Comparison of ENCODE assay signal across 12 mouse cellular contexts in genomic region chr9:108673151-108673550, GRCm38 (mm10). TPM values are rescaled to one million over a fixed set of nuclear protein-coding genes. Genes with fewer than 3 reads are reported as not detected.
DNase-seq lines count a peak whose midpoint lies in the region; ATAC-seq and TF ChIP-seq lines count a peak whose summit lies in the region.
"Had no signal": no experiment of that assay in that cellular context is flagged by ENCODE, and none has a peak within 500 bp of the region (broad histone marks: within the 10 kb centered on the region; RNA-seq: fewer than 3 reads in every experiment).

No protein-coding gene starts in this region.

- H3K27ac ChIP-seq in hindbrain, embryonic 11.5 days (ENCODE audit: low read depth, low read length), result no peak overlapping the region
- no peak overlapping the region for H3K27ac ChIP-seq in hindbrain, embryonic 14.5 days
- H3K27ac ChIP-seq in small intestine, adult 2 months (ENCODE audit: insufficient read depth, low read depth, low read length), result no peak overlapping the region
- no peak overlapping the region for H3K27ac ChIP-seq in midbrain, embryonic 14.5 days (replicated peaks; ENCODE audit: low read depth, low read length)
- H3K27ac ChIP-seq: lung, embryonic 15.5 days; neural tube, embryonic 13.5 days had no signal

- peak; percentile 31; the same call in 1 of the 2 replicates for TF ChIP-seq CTCF in small intestine, adult 2 months (IDR thresholded peaks at IDR 0.05; ENCODE audit: extremely low read depth, insufficient read length, insufficient replicate concordance, low read depth, low read length)

- no peaks in the 10 kb centered on the region for H3K9me3 ChIP-seq in hindbrain, embryonic 11.5 days (ENCODE audit: control insufficient read depth, low read length)
- no peaks in the 10 kb centered on the region for H3K9me3 ChIP-seq in hindbrain, embryonic 14.5 days (ENCODE audit: control insufficient read depth, low read length)
- H3K9me3 ChIP-seq in midbrain, embryonic 14.5 days (ENCODE audit: control insufficient read depth, low read length), result no peaks in the 10 kb centered on the region
- H3K9me3 ChIP-seq: lung, embryonic 15.5 days; neural tube, embryonic 13.5 days had no signal

- 0 out of 2 replicates have a peak, but pooled peaks cover 3% of the 10 kb centered on the region for H3K36me3 ChIP-seq in hindbrain, embryonic 11.5 days (ENCODE audit: control insufficient read depth, insufficient read depth, low read length)
- H3K36me3 ChIP-seq in hindbrain, embryonic 14.5 days (replicated peaks; ENCODE audit: control insufficient read depth, insufficient read depth), result peaks cover 62% of the 10 kb centered on the region
- H3K36me3 ChIP-seq in small intestine, adult 2 months (ENCODE audit: control insufficient read depth, insufficient read depth, low read length), result peaks cover 29% of the 10 kb centered on the region
- peaks cover 34% of the 10 kb centered on the region for H3K36me3 ChIP-seq in midbrain, embryonic 14.5 days (ENCODE audit: control insufficient read depth, insufficient read depth, low read length)

- DNase-seq in hindbrain, embryonic 11.5 days (ENCODE audit: low spot score), result peak; percentile 45
- DNase-seq in hindbrain, embryonic 14.5 days (ENCODE audit: low spot score), result no peak
- peak; percentile 34 for DNase-seq in right cerebral cortex, postnatal 4 days
- DNase-seq in right cerebral cortex, adult 2 months (ENCODE audit: low spot score in 2 of 2), result no peak
- DNase-seq in ZHBTc4 (ENCODE audit: low read depth, low spot score), result peak; percentile 90
- no peak for DNase-seq in left cerebral cortex, postnatal 10 days (ENCODE audit: extremely low spot score in 1 of 2, low spot score in 2 of 2)
- DNase-seq in midbrain, embryonic 14.5 days, result no peak
- DNase-seq: adrenal gland, adult 2 months; kidney, adult 9 months had no signal

- no peak overlapping the region for H3K4me3 ChIP-seq in hindbrain, embryonic 11.5 days (ENCODE audit: low read depth, low read length)
- no peak overlapping the region for H3K4me3 ChIP-seq in hindbrain, embryonic 14.5 days (replicated peaks; ENCODE audit: low read length)
- no peak overlapping the region for H3K4me3 ChIP-seq in small intestine, adult 2 months (ENCODE audit: low read depth, low read length)
- no peak overlapping the region for H3K4me3 ChIP-seq in midbrain, embryonic 14.5 days (replicated peaks; ENCODE audit: low read depth, low read length)
- H3K4me3 ChIP-seq: lung, embryonic 15.5 days; neural tube, embryonic 13.5 days had no signal

- no peaks in the 10 kb centered on the region for H3K4me1 ChIP-seq in hindbrain, embryonic 11.5 days (replicated peaks; ENCODE audit: control insufficient read depth, insufficient read depth, low read length)
- H3K4me1 ChIP-seq in hindbrain, embryonic 14.5 days (replicated peaks; ENCODE audit: control insufficient read depth, insufficient read depth, low read length), result no peaks in the 10 kb centered on the region
- no peaks in the 10 kb centered on the region for H3K4me1 ChIP-seq in small intestine, adult 2 months (ENCODE audit: control insufficient read depth, insufficient read depth, insufficient read length, low read length)
- H3K4me1 ChIP-seq in midbrain, embryonic 14.5 days (ENCODE audit: control insufficient read depth, insufficient read depth, low read length), result no peaks in the 10 kb centered on the region
- H3K4me1 ChIP-seq: lung, embryonic 15.5 days; neural tube, embryonic 13.5 days had no signal

- intact Hi-C loops in left cerebral cortex, postnatal 10 days (cut with DNase I), result no loop called here

- ATAC-seq in hindbrain, embryonic 11.5 days (ENCODE audit: low FRiP score), result no peak
- no peak for ATAC-seq in hindbrain, embryonic 14.5 days (ENCODE audit: low FRiP score)
- no peak for ATAC-seq in midbrain, embryonic 14.5 days (ENCODE audit: low FRiP score, low TSS enrichment)

- H3K9ac ChIP-seq in hindbrain, embryonic 11.5 days (ENCODE audit: low read depth, low read length), result no peak overlapping the region
- no peak overlapping the region for H3K9ac ChIP-seq in hindbrain, embryonic 14.5 days
- H3K9ac ChIP-seq in midbrain, embryonic 14.5 days (replicated peaks; ENCODE audit: low read length), result no peak overlapping the region
- H3K9ac ChIP-seq: lung, embryonic 15.5 days; neural tube, embryonic 13.5 days had no signal

- 40% methylated on average over 2 of the region's 2 CpGs for WGBS in hindbrain, embryonic 11.5 days
- 41% methylated on average over 2 of the region's 2 CpGs for WGBS in hindbrain, embryonic 14.5 days
- WGBS in small intestine, adult 2 months, result 69% methylated on average over 2 of the region's 2 CpGs
- WGBS in midbrain, embryonic 14.5 days, result 48% methylated on average over 2 of the region's 2 CpGs

- no peak for TF ChIP-seq POLR2A in small intestine, adult 2 months (IDR thresholded peaks at IDR 0.05; ENCODE audit: low read depth, low read length)

- H3K27me3 ChIP-seq in hindbrain, embryonic 11.5 days (ENCODE audit: control insufficient read depth, insufficient read depth, low read length), result no peaks in the 10 kb centered on the region
- H3K27me3 ChIP-seq in hindbrain, embryonic 14.5 days (ENCODE audit: control insufficient read depth, insufficient read depth, low read length), result no peaks in the 10 kb centered on the region
- H3K27me3 ChIP-seq in small intestine, adult 2 months (ENCODE audit: control insufficient read depth, insufficient read depth, low read length), result no peaks in the 10 kb centered on the region
- H3K27me3 ChIP-seq in midbrain, embryonic 14.5 days (ENCODE audit: control insufficient read depth, insufficient read depth, low read length), result no peaks in the 10 kb centered on the region
- H3K27me3 ChIP-seq: lung, embryonic 15.5 days; neural tube, embryonic 13.5 days had no signal

- no peak overlapping the region for H3K4me2 ChIP-seq in hindbrain, embryonic 11.5 days (replicated peaks; ENCODE audit: low read depth, low read length)
- no peak overlapping the region for H3K4me2 ChIP-seq in hindbrain, embryonic 14.5 days (replicated peaks)
- H3K4me2 ChIP-seq in midbrain, embryonic 14.5 days (ENCODE audit: low read length), result no peak overlapping the region
- H3K4me2 ChIP-seq: lung, embryonic 15.5 days; neural tube, embryonic 13.5 days had no signal

RNA-seq across cellular contexts. Expression of gene Slc25a20, which starts 11.3 kb away (rescaled TPM):
- 22.8 and 27.5 TPM in 2 replicates for polyA plus RNA-seq in hindbrain, embryonic 11.5 days (2014; fragmentation: Nextera tagmentation; extraction: Ambion mirVana)
- polyA plus RNA-seq in hindbrain, embryonic 14.5 days (2014; fragmentation: Nextera tagmentation; extraction: Ambion mirVana), result 25.6 and 31.4 TPM in 2 replicates
- 19.7 and 26.0 TPM in 2 replicates for polyA plus RNA-seq in small intestine, adult 2 months (2012; rRNA removed)
- total RNA-seq in left cerebral cortex, postnatal 10 days (2021), result 10 to 100 TPM; 15.7 to 16.5 TPM
- polyA plus RNA-seq in midbrain, embryonic 14.5 days (2014; fragmentation: Nextera tagmentation; extraction: Ambion mirVana), result 26.8 and 33.8 TPM in 2 replicates

RNA-seq across cellular contexts. Expression of gene Prkar2a, which starts 16.0 kb away (rescaled TPM):
- polyA plus RNA-seq in hindbrain, embryonic 11.5 days (2014; fragmentation: Nextera tagmentation; extraction: Ambion mirVana), result 45.0 and 52.0 TPM in 2 replicates
- 70.8 and 82.7 TPM in 2 replicates for polyA plus RNA-seq in hindbrain, embryonic 14.5 days (2014; fragmentation: Nextera tagmentation; extraction: Ambion mirVana)
- polyA plus RNA-seq in small intestine, adult 2 months (2012; rRNA removed), result 17.6 and 31.5 TPM in 2 replicates
- total RNA-seq in left cerebral cortex, postnatal 10 days (2021), result 10 to 100 TPM; 54.3 to 58.7 TPM
- polyA plus RNA-seq in midbrain, embryonic 14.5 days (2014; fragmentation: Nextera tagmentation; extraction: Ambion mirVana), result 53.8 and 68.1 TPM in 2 replicates

RNA-seq across cellular contexts. Expression of gene Arih2, which starts 24.0 kb away (rescaled TPM):
- 41.6 and 49.1 TPM in 2 replicates for polyA plus RNA-seq in hindbrain, embryonic 11.5 days (2014; fragmentation: Nextera tagmentation; extraction: Ambion mirVana)
- 37.7 and 44.0 TPM in 2 replicates for polyA plus RNA-seq in hindbrain, embryonic 14.5 days (2014; fragmentation: Nextera tagmentation; extraction: Ambion mirVana)
- polyA plus RNA-seq in small intestine, adult 2 months (2012; rRNA removed), result 13.1 and 22.4 TPM in 2 replicates
- total RNA-seq in left cerebral cortex, postnatal 10 days (2021), result 10 to 100 TPM; 46.7 to 48.8 TPM
- polyA plus RNA-seq in midbrain, embryonic 14.5 days (2014; fragmentation: Nextera tagmentation; extraction: Ambion mirVana), result 37.6 and 45.3 TPM in 2 replicates

Comparison
In these comparisons a context has a peak if more than half of its experiments do, and no peak if none do; other contexts are left out.
1. DNase-seq: peak in hindbrain, embryonic 11.5 days (single experiment), right cerebral cortex, postnatal 4 days (single experiment) and ZHBTc4 (single experiment); none in hindbrain, embryonic 14.5 days (single experiment), right cerebral cortex, adult 2 months (0 of 2), left cerebral cortex, postnatal 10 days (0 of 2) and midbrain, embryonic 14.5 days (single experiment).